Mouse (Mus musculus) yolk sac, embryonic 10.5 days (tissue): Measurements from ENCODE around the gene Fyn.

Experiments
- DNase-seq: peaks from one replicate; pipeline ENCODE4 v3.0.0-alpha.2; 2017; ENCODE audit warnings: low spot score

Fyn gene

DNA sequence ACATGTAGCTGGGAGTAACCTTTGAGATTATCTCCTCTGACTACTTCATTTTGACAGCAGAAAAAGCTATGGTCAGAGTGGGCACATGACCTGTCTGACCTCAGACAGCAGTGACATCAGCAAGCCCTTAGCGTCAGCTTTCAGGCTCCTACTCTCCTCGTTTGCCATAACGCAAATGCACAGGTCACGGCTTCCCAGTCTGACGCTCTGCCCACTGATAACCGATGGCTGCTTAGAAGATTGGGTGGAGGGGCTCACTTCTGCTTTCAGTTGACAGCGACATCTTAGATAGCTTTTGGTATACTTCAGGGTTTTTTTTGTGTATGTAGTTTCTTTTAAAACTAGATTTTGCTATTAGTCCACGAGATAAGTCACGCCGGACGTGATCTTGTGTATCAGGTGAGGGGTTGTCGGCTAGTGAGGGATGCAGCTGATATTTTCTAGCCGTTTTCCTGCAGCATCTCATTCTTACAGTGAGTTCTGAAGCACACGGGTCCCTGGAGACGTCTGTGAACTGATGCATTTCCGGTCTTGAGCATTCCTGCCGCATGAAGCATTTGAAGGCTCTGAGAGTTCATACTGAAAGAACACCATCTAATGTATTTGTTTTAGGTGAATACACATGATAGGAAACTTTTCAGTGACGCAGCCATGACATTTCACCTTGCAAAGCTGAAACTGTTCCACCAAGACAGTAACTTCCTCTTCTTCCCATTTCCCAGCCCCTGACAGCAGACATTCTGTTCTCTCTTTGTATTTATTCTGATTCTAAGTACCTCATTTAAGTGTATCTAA lies 44.4 kb downstream of the Fyn start:
- DNase-seq: no peak

DNA sequence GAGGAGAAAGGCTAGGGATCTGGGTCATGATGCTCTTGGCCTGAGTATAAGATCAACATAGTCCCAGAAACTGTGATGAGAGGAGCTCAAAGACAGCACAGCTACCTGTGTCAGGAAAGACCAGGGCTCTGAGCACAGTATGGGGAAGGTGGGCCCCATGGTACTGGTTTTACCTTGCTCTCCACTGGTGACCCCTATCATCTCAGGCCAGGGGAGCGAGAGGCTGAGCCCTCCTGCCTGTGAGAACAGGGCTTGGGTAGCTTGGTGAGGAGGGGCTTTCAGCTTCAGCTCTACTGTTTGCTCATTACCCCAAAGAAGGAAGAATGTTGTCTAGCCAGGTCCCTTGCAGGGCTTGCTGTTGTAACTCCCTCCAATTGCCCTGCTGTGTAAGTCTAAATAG lies 45.4 kb downstream of the Fyn start:
- no peak for DNase-seq

DNA sequence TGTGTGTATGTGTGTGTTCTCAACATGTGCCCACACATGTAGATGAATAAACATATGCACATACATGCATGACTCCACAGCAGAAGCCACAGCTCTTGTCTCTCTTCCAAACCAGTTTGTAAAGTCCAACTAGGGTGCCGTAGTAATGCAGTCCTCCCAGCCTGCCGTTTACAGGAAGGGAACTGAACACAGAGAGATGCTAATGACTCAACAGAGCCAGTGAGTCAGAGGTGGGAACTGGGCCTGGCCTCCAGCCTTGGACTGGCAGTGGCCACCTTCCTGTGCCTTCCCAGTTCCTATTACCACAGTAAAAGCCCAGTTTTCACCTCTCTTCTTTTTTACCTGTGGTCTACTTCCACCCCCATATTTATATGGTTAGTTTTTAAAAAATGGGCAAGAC lies 46.9 kb downstream of the Fyn start:
- no peak for DNase-seq

GRCm38 (mm10) chr10:39417611-39418010 lies 49.0 kb downstream of the Fyn start:
- no peak for DNase-seq

GRCm38 (mm10) chr10:39418395-39418794 lies 49.7 kb downstream of the Fyn start:
- no peak for DNase-seq

- DNase-seq: no peak
Measured at GRCm38 (mm10) chr10:39420842-39421617, 52.4 kb downstream of the Fyn start.

- DNase-seq: no peak
Measured at GRCm38 (mm10) chr10:39421772-39422171, 53.1 kb downstream of the Fyn start.

DNA sequence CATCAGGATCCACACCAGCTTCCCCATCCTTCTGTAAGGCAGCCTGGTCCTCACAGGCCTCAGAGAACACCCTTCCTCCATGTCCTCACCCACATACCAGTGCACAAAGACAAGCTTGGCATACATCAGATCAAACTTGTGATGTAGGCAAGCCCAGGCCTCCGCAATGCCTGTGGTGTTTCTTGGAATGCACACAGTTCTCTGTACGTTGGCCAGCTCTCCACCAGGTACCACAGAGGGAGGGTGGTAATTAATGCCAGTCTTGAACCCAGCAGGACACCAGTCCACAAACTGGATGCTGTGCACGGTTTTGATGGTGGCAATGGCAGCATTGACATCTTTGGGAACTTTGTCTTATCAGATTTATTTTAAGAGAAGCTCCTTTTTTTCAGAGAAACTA lies 56.0 kb downstream of the Fyn start:
- no peak for DNase-seq

- DNase-seq: no peak
Measured at GRCm38 (mm10) chr10:39426033-39426432, 57.4 kb downstream of the Fyn start.

DNA sequence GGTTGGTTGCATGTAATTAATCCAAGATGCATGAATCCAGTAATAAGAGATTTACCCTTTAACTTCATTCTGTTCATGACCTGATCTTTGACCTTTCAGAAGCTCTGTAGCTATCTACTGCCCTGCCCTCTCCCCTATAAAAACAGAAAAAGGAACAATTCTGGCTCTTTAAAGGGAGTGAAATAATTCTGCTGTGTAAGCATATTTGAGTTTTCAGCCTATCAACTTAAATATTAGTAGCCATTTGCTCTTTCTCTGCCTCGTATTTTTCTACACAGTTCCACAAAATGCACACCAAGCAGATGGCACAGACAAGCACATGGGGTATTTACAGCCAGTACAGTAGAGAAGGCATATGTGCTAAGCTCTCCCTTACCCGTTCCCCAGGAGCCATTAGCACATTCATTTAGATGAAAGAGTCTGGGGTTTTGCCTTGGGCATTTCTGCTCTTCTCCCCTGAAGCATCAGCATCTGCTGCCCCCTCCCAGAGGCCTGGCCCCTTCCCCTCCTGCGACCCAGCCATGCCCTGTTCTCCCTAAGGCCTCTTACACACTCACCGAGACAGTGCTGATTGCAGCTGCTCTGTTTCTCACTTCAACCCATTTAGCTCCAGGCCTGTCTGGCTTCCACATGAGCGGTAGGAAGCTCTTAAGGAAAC lies 58.3 kb downstream of the Fyn start:
- no peak for DNase-seq

DNA sequence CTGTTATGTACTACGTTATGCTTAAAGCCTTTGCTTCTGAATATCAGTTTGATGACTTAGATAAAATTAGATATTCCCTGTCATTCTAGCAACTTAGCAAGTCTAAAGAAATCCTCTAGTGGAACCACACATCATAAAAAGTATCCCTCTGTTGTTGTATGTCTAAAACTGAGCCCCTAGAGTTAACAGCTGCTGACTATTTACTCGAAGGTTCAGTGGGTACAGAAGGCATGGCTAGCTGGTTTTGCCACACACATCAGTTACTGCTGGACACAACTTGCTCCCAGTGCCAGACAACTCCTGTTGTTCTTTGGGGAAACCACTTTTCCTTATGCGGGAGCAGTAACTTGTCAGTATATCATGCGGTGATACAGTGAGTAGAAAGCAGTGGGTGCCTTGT lies 61.0 kb downstream of the Fyn start:
- no peak for DNase-seq

- DNase-seq: no peak
Measured at GRCm38 (mm10) chr10:39430074-39430764, 61.6 kb downstream of the Fyn start.

- no peak for DNase-seq
Measured at GRCm38 (mm10) chr10:39431265-39431664, 62.6 kb downstream of the Fyn start.

- peak; percentile 81 for DNase-seq
Measured at GRCm38 (mm10) chr10:39432648-39433568, 64.3 kb downstream of the Fyn start.

DNA sequence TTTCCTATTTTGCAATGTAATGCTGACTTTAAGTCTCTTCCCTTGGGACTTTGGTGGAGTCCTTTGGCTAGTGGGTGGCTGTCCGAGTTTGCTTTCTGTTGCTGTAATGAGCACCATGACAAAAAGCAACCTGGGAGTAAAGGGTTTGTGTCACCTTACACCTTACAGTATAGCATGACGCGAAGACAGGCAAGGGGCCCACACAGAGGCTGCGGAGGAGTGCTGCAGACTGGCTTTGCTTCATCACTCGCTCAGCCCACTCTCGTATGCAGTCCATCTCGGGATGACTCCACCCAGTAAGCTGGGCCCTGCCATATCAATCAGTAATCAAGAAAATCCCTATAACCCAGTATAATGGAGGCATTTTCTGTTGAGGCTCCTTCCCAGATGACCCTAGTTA lies 65.2 kb downstream of the Fyn start:
- no peak for DNase-seq

DNA sequence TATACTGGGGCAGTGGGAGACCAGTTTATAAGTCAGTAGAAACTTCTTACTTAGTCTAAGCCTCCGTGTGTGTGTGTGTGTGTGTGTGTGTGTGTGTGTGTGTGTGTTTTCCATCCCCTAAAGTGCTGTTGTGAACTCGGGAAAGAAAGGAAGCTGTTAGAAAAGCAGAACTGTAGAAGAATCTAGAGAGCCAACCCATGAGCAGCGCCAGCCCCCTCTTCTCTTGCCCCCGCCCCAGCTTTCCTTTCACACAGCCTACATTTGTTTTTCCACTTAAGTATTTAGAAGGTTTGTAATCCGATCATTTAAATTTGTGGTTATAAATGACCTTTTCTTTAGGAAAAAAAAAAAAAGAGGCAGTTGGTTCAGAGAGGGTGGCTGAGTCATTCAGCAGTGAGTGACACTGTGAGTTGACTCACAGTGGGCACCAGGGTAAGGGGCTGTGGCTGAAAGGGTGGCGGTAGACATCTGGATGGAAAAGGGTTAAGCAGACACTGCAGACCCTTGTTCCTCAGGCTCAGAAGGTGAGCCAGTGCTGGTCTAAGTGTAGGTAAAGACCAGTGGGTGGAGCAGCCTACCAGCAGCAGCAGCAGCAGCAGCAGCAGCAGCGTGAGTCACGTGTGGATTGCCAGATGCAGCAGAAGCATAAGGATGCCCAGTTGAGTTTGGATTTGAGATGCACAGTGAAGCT lies 66.2 kb downstream of the Fyn start:
- no peak for DNase-seq

DNA sequence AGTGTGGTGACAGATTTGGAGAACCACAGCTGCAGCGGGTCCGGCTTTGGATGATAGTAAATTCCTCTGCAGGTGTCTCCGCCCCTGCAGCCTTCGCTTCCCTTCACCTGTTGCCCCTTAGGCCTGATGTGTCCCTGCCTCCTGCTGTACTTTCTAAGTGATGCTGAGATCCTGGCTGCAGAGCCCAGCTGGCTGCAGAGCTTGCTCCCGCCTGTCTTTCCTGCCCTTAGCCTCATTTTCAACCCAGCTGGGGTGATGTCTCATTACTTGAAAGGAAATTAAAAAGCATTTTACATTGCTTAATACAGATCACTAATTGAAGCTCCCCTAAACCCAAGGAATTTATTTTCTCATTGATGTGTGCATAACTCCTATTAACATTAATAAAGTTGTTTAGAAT lies 70.2 kb downstream of the Fyn start:
- DNase-seq: no peak

- no peak for DNase-seq
Measured at GRCm38 (mm10) chr10:39440506-39440905, 71.9 kb downstream of the Fyn start.

GRCm38 (mm10) chr10:39441636-39442035 lies 73.0 kb downstream of the Fyn start:
- no peak for DNase-seq

DNA sequence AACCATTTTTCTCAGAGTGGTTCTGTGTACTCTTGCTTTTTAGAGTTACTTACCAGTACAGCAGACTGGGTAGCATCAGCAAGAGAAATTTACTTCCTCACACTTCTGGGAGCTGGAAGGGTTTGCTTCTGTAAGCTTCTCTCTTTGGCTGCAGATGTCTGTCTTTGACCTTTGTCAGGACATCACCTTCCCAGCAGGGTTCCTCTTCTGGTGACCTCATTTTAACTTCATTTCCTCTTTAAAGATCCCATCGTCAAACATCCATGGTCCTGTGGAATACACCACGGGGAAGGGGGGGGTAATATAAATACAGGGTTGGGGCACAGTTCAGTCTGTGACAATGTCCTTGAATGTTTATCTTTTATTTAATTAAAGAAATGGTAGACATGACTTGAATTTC lies 74.5 kb downstream of the Fyn start:
- no peak for DNase-seq

DNA sequence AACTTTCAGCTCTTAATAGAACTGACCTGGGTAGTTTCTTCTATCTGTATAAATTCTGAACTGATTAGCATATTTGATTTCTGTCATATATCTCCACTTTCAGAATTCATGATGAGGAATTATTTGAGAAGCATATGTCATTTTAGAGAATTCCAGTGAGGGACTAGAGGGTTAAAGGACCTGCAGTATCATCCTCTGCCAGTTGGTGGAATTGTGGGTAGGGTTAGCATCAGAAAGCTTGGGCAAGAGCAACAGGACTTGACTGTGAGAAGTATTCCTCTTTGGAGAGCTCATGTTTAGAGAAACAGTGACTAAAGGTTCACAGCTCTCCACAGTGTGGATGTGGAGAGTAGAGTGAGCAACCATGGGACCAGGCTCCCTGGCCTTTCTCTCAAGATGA lies 75.3 kb downstream of the Fyn start:
- no peak for DNase-seq
